9 mouse cellular contexts compared by ENCODE assay signal in the genomic region with DNA sequence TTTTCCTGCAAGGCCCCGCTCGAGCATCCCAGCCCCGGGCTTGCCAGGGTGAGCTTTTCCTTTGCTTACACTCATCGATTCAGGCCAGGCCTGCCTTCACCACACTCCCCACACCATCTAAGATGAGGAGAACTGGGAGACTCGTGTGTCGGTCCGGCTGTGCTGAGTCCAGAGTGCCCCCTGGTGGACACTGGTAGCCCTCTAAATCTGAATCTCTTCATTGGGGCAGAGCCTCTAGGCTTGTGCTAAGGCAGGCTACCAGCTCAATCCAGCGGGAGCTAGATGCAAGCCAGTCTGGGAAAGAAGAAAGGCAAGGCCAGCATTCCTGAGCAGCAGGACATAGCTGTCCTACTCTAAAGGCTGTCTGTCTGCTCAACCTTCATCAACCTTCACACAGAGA. TPM values are rescaled to one million over a fixed set of nuclear protein-coding genes. Genes with fewer than 3 reads are reported as not detected.
DNase-seq lines count a peak whose midpoint lies in the region; ATAC-seq and TF ChIP-seq lines count a peak whose summit lies in the region.
"Had no signal": no experiment of that assay in that cellular context is flagged by ENCODE, and none has a peak within 500 bp of the region (broad histone marks: within the 10 kb centered on the region; RNA-seq: fewer than 3 reads in every experiment).

No protein-coding gene starts in this region.

- H3K4me3 ChIP-seq in forebrain, embryonic 15.5 days: no peak overlapping the region
- H3K4me3 ChIP-seq in lung, embryonic 14.5 days (ENCODE audit: low read depth, low read length): no peak overlapping the region
- H3K4me3 ChIP-seq in thymus, adult 2 months (ENCODE audit: control insufficient read depth, insufficient read depth, low read length): no peak overlapping the region
- H3K4me3 ChIP-seq: embryonic facial prominence, embryonic 13.5 days had no signal

- H3K4me2 ChIP-seq in forebrain, embryonic 15.5 days (replicated peaks): no peak overlapping the region
- H3K4me2 ChIP-seq in lung, embryonic 14.5 days: no peak overlapping the region
- H3K4me2 ChIP-seq: embryonic facial prominence, embryonic 13.5 days had no signal

- WGBS in forebrain, embryonic 15.5 days: 15% methylated on average over 8 of the region's 8 CpGs
- WGBS in lung, embryonic 14.5 days: 15% methylated on average over 8 of the region's 8 CpGs
- WGBS in thymus, adult 2 months: 32% methylated on average over 8 of the region's 8 CpGs

- no peak overlapping the region for H3K27ac ChIP-seq in forebrain, embryonic 15.5 days (replicated peaks)
- H3K27ac ChIP-seq in lung, embryonic 14.5 days (ENCODE audit: low read depth): no peak overlapping the region
- H3K27ac ChIP-seq in thymus, adult 2 months (ENCODE audit: control insufficient read depth, insufficient read depth, low read length): no peak overlapping the region
- H3K27ac ChIP-seq: embryonic facial prominence, embryonic 13.5 days had no signal

- no peaks in the 10 kb centered on the region for H3K9me3 ChIP-seq in forebrain, embryonic 15.5 days
- H3K9me3 ChIP-seq in lung, embryonic 14.5 days (ENCODE audit: low read depth, low read length): no peaks in the 10 kb centered on the region
- H3K9me3 ChIP-seq: embryonic facial prominence, embryonic 13.5 days had no signal

- no peak for TF ChIP-seq POLR2A in thymus, adult 2 months (IDR thresholded peaks at IDR 0.05; ENCODE audit: control insufficient read depth, extremely low read depth, insufficient read depth, low read length, poor library complexity)

- 0 out of 2 replicates have a peak, but pooled peaks have one; percentile 41 for ATAC-seq in forebrain, embryonic 15.5 days (replicated peaks)
- ATAC-seq in lung, embryonic 14.5 days (ENCODE audit: insufficient read depth): peak; percentile 80

- intact Hi-C loops in heart, postnatal 36 days (cut with DNase I): loop anchor here (1.0 to 5.0 kb wide), 3 partner anchors 19 to 96 kb away; a partner anchor contains a TSS

- no peaks in the 10 kb centered on the region for H3K27me3 ChIP-seq in forebrain, embryonic 15.5 days
- H3K27me3 ChIP-seq in lung, embryonic 14.5 days (ENCODE audit: insufficient read depth, low read length): no peaks in the 10 kb centered on the region
- no peaks in the 10 kb centered on the region for H3K27me3 ChIP-seq in thymus, adult 2 months (ENCODE audit: control insufficient read depth, insufficient read depth, low read length)
- H3K27me3 ChIP-seq: embryonic facial prominence, embryonic 13.5 days had no signal

- no peak overlapping the region for H3K9ac ChIP-seq in forebrain, embryonic 15.5 days (replicated peaks)
- no peak overlapping the region for H3K9ac ChIP-seq in lung, embryonic 14.5 days
- H3K9ac ChIP-seq: embryonic facial prominence, embryonic 13.5 days had no signal

- peak; percentile 94 for TF ChIP-seq CTCF in lung, embryonic 14.5 days (IDR thresholded peaks at IDR 0.05; ENCODE audit: low read depth)
- TF ChIP-seq CTCF in thymus, adult 2 months (IDR thresholded peaks at IDR 0.05; ENCODE audit: borderline replicate concordance, control insufficient read depth, extremely low read depth, insufficient read depth, low read length, poor library complexity): peak; percentile 86; the same call in 1 of the 2 replicates

- peaks cover 37% of the 10 kb centered on the region for H3K36me3 ChIP-seq in forebrain, embryonic 15.5 days
- peaks cover 44% of the 10 kb centered on the region for H3K36me3 ChIP-seq in lung, embryonic 14.5 days (ENCODE audit: insufficient read depth)
- H3K36me3 ChIP-seq in thymus, adult 2 months (ENCODE audit: control insufficient read depth, insufficient read depth, low read length): peaks cover 20% of the 10 kb centered on the region

- peak; percentile 68 to 82 for DNase-seq in CD8-positive naive resting alpha-beta T cell, adult 2 months (ENCODE audit: low read depth in 2 of 2, low spot score in 2 of 2)
- DNase-seq in c-Kit-negative CD71-positive TER-119-positive erythroid progenitor cells, embryonic 14.5 days (ENCODE audit: low read depth, low spot score): peak; percentile 74
- DNase-seq in heart, postnatal 36 days: peak; percentile 89 to 90
- peak; percentile 83 to 93 for DNase-seq in layer of hippocampus, adult 8-10 months (ENCODE audit: low spot score in 2 of 2)
- DNase-seq in lung, embryonic 14.5 days: peak; percentile 95
- DNase-seq in ovary, adult 18-20 months (ENCODE audit: low spot score): peak; percentile 79
- peak; percentile 87 for DNase-seq in thymus, adult 2 months

- H3K4me1 ChIP-seq in forebrain, embryonic 15.5 days: no peaks in the 10 kb centered on the region
- peaks cover 9% of the 10 kb centered on the region for H3K4me1 ChIP-seq in lung, embryonic 14.5 days (ENCODE audit: insufficient read depth)
- peaks cover 43% of the 10 kb centered on the region for H3K4me1 ChIP-seq in thymus, adult 2 months (replicated peaks; ENCODE audit: control insufficient read depth, insufficient read depth, low read length)

RNA-seq across cellular contexts. Expression of a gene that starts 19.2 kb away (rescaled TPM):
- polyA plus RNA-seq in forebrain, embryonic 15.5 days (2015; fragmentation: Nextera tagmentation; extraction: Ambion mirVana): 14.9 and 16.1 TPM in 2 replicates
- 10 to 100 TPM; 10.3 to 13.8 TPM for total RNA-seq in heart, postnatal 36 days (2021)
- total RNA-seq in layer of hippocampus, adult 8-10 months (2022): 10 to 100 TPM in 3 of 4 experiments, 1 to 10 TPM in 1; 9.6 to 14.2 (median 11.8) TPM
- polyA plus RNA-seq in lung, embryonic 14.5 days (2014; fragmentation: Nextera tagmentation; extraction: Ambion mirVana): 22.3 and 23.7 TPM in 2 replicates
- 46.6 and 63.0 TPM in 2 replicates for polyA plus RNA-seq in thymus, adult 2 months (2012; rRNA removed)

RNA-seq across cellular contexts. Expression of a gene that starts 19.8 kb away (rescaled TPM):
- polyA plus RNA-seq in forebrain, embryonic 15.5 days (2015; fragmentation: Nextera tagmentation; extraction: Ambion mirVana): 20.7 and 21.5 TPM in 2 replicates
- total RNA-seq in heart, postnatal 36 days (2021): 10 to 100 TPM; 12.8 to 13.9 TPM
- total RNA-seq in layer of hippocampus, adult 8-10 months (2022): 10 to 100 TPM; 38.1 to 41.5 (median 39.6) TPM
- 18.4 and 19.5 TPM in 2 replicates for polyA plus RNA-seq in lung, embryonic 14.5 days (2014; fragmentation: Nextera tagmentation; extraction: Ambion mirVana)
- polyA plus RNA-seq in thymus, adult 2 months (2012; rRNA removed): 22.5 and 25.7 TPM in 2 replicates

RNA-seq across cellular contexts. Expression of a gene that starts 35.7 kb away (rescaled TPM):
- 0.17 TPM in 1 of 2 replicates, not detected in the other for polyA plus RNA-seq in forebrain, embryonic 15.5 days (2015; fragmentation: Nextera tagmentation; extraction: Ambion mirVana)
- total RNA-seq in heart, postnatal 36 days (2021): 1 to 10 TPM in 1 of 2 experiments, under 1 TPM in 1; 0.73 to 1.8 TPM
- total RNA-seq in layer of hippocampus, adult 8-10 months (2022): not detected
- 24.1 and 30.8 TPM in 2 replicates for polyA plus RNA-seq in lung, embryonic 14.5 days (2014; fragmentation: Nextera tagmentation; extraction: Ambion mirVana)
- polyA plus RNA-seq in thymus, adult 2 months (2012; rRNA removed): 0.98 and 1.3 TPM in 2 replicates

RNA-seq across cellular contexts. Expression of a gene that starts 47.3 kb away (rescaled TPM):
- polyA plus RNA-seq in forebrain, embryonic 15.5 days (2015; fragmentation: Nextera tagmentation; extraction: Ambion mirVana): 106 and 109 TPM in 2 replicates
- 10 to 100 TPM; 22.7 to 23.7 TPM for total RNA-seq in heart, postnatal 36 days (2021)
- total RNA-seq in layer of hippocampus, adult 8-10 months (2022): 10 to 100 TPM; 33.9 to 49.1 (median 44.8) TPM
- 61.8 and 63.8 TPM in 2 replicates for polyA plus RNA-seq in lung, embryonic 14.5 days (2014; fragmentation: Nextera tagmentation; extraction: Ambion mirVana)
- polyA plus RNA-seq in thymus, adult 2 months (2012; rRNA removed): 94.2 and 95.5 TPM in 2 replicates

RNA-seq across cellular contexts. Expression of a gene that starts 49.6 kb away (rescaled TPM):
- 0.10 and 0.43 TPM in 2 replicates for polyA plus RNA-seq in forebrain, embryonic 15.5 days (2015; fragmentation: Nextera tagmentation; extraction: Ambion mirVana)
- under 1 TPM in 1 of 2 experiments, not detected in 1; 0.14 TPM for total RNA-seq in heart, postnatal 36 days (2021)
- total RNA-seq in layer of hippocampus, adult 8-10 months (2022): 1 to 10 TPM in 3 of 4 experiments, under 1 TPM in 1; 0.83 to 1.7 (median 1.5) TPM
- 0.22 and 0.43 TPM in 2 replicates for polyA plus RNA-seq in lung, embryonic 14.5 days (2014; fragmentation: Nextera tagmentation; extraction: Ambion mirVana)
- polyA plus RNA-seq in thymus, adult 2 months (2012; rRNA removed): 5.6 TPM in 2 replicates

Comparison
In these comparisons a context has a peak if more than half of its experiments do, and no peak if none do; other contexts are left out.
1. RNA of a gene that starts 35.7 kb away (polyA plus RNA-seq): 24.1 to 30.8 TPM in lung, embryonic 14.5 days; 0.98 to 1.3 TPM in thymus, adult 2 months and 0.17 TPM in forebrain, embryonic 15.5 days; every median in the first group is over 10 times any median in the second.
2. Peak in every context shown above with its lines, with median percentiles within 50 percentile points of each other: DNase-seq.